Mouse (Mus musculus) mature B cell (primary cell): ENCODE data around the gene Tas2r129.
"Not testable (repeated sequence)": the region's sequence is repeated elsewhere in the genome, so short reads cannot be mapped to it uniquely, and the experiment has no call there.

Experiments
- in situ Hi-C: fragments of 300-500 bp; cut with MboI; formaldehyde crosslinking; loops from 2 replicates; pipeline ENCODE4 v1.14.3; 2019

Gene Tas2r129

DNA sequence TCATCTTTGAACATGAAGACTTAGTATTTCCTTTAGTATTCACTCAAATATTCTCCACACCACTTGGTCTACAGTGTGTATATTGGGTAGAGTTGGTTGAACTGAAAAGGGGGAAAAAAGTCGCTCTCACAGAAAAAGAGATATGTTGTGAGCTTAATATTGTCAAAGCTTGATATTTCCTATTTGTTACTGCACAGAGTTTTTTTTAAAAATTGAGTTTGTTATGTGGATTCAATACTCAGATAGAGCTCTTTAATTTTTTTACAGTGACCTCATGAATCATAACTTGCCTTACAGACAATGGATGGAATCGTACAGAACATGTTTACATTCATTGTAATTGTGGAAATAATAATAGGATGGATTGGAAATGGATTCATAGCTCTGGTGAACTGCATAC lies at the start of gene Tas2r129:
TSS of gene Tas2r129 (plus strand) at position 301 of the 400 bp plus-strand sequence.
- in situ Hi-C loops, result no loop called here

DNA sequence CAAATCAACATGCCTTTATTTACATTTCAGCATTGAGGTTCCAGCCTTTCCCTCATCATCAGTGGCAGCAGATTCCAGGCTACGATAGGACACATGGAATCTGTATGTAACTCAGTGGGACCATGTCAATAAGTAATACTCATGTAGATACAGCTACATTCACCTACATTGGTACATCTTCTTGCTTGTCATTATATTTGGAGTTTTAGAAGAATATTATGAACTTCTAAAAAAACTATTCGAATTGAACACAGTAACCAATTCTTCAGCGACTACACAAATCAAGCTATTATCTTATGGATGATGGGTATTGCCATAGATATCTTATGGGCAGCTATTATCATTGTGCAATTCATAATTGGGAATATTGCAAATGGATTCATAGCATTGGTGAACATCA lies 41.6 kb upstream of the Tas2r129 start, which contains the start of gene Tas2r125:
TSS of gene Tas2r125 (plus strand) at position 301 of the 400 bp plus-strand sequence.
- in situ Hi-C loops, result no loop called here

GRCm38 (mm10) chr6:132941376-132941775 lies 9.5 kb upstream of the Tas2r129 start:
- in situ Hi-C loops, result not testable (repeated sequence)

DNA sequence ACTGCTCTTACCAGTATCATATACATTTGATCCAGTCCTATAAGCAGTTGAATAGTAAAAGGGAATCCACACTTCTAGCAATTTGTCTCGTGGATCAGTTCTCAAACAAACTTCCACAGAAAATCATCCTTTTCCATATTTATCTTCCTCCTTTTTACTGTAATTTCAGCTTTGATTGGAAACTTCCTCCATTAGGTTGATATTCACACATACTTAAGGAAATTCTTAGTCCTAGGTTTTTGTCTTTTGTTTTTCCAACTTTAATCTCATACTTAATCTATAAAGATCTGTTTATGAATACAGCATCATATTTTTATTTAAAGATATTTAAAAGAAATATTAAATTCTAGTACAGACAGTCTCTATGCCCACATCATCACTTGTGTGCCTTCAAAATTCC lies 6.9 kb downstream of the Tas2r129 start, which contains the start of gene Tas2r131:
TSS of gene Tas2r131 (minus strand) at position 101 of the 400 bp plus-strand sequence.
- in situ Hi-C loops, result no loop called here

DNA sequence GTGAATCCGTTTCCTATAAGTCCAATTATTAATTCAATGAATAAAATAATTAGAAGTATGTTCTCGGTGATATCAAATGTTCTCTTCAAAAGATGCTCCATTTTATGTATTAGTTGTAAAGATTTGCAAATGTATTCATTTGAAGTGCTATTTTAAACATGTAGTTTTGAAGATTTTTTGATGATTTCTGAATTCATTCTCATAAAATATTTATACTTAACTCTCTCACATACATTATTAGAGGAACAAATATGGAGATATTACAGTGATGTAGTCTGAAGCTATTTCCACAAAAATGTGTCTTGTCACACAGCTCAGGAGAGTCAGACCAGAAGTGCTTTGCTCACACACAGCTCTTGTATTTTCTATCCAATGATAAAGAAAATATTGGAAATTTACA lies 30.0 kb downstream of the Tas2r129 start, which contains the start of gene Tas2r109:
TSS of gene Tas2r109 (minus strand) at position 101 of the 400 bp plus-strand sequence.
- in situ Hi-C loops, result no loop called here
